Mouse (Mus musculus) G1E (cell line): ENCODE results near the gene Csf2rb2.

ENCODE experiments used
- CTCF ChIP-seq: IDR thresholded peaks from 2 replicates; pipeline ENCODE4 v1.5.1; 2012; ENCODE audit warnings: low read depth, low read length, inconsistent platforms, mixed read lengths
- POLR2AphosphoS5 ChIP-seq: IDR thresholded peaks from 2 replicates; pipeline ENCODE4 v1.6.1; 2012; ENCODE audit warnings: low read depth, low read length, inconsistent platforms; ENCODE audit not compliant: insufficient replicate concordance

- TF ChIP-seq CTCF (no peak), POLR2AphosphoS5 (no peak)
Measured at GRCm38 (mm10) chr15:78328520-78329097, 23.1 kb upstream of the Csf2rb2 start.
